Mouse (Mus musculus) left cerebral cortex, postnatal 14 days (tissue): ENCODE measurements at regions not wholly inside any gene's neighbourhood (a gene's known extent, or its start where the extent isn't known, plus 50 kb on each side); places are given as distances from the start of the nearest gene placed in this dataset.

Source experiments
- DNase-seq, 2 experiments: peaks; one replicate each; pipeline ENCODE4 v3.0.0; 2021 to 2022; ENCODE audit warnings: low spot score in 2 of 2, mixed read lengths in 1 of 2
- intact Hi-C: fragments of 180-260 bp; cut with DNase I; formaldehyde crosslinking; loops from one replicate; pipeline ENCODE4 v1.15.1; 2025

- no peak for DNase-seq
- intact Hi-C loops, result no loop called here
Observed at GRCm38 (mm10) chrX:161487691-161488090, 200.4 kb downstream of the Gm15262 start.

DNA sequence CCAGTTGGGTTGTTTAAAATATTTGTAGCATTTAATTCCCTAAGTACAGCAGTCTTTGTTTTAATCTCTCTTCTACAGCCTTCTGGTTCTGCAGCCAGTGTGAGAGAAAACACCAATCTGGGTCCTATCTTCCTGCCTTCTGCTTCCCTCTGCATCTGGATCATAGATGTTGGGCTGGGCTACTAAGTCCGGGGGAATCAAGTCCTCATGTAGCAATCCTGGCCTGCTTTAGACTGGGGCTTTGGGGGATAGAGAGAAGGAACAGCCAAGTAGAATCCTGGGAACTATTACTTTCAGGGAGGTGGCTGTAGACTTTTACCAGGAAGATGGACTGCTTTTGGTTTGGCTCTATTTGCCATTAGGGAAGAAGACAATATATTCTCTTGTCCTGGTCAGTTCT, 205.5 kb upstream of the Rai2 start:
- DNase-seq, result no peak
- intact Hi-C loops, result no loop called here

- intact Hi-C loops, result no loop called here
- DNase-seq, result no peak
Observed at GRCm38 (mm10) chrX:161523432-161524256, 193.2 kb upstream of the Rai2 start.

DNA sequence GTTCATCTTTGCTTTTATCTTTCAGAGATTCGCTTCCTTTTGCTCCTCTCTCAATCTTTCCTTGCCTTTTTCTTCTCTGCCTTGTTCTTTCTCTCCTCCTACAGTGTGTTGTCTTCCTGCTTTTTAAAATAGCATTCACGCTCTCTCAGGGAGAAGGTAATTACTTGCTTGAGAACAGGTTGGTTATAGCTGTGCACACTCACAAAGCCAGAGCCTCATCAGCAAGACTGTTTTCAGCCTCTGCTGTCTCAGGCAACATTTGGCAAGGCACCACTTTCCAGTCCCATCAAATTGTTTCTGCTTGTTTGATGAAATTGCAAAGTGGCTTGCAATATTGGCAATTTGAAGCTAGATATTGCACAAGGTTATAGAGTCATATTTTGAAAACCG, 192.6 kb upstream of the Rai2 start:
- intact Hi-C loops, result no loop called here
- DNase-seq, result no peak

DNA sequence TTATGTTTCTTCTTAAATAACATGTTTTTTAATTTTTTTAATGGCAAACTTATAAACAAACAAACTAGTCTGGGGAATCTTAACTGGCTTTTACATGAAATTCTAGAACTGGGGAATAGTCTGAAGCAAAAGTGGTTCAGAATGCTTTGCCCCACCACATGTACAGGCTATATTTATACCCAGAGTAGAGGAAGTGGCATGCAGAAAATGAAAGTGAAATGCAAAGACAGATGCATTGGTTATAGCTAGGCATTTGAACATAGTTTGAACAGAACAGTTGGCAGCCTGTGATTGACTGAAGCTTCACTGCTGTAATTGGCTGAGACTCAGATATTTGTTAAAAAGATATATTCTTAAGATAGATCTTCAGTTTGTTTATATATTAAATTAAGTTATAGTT, 179.6 kb upstream of the Rai2 start:
- no peak for DNase-seq
- intact Hi-C loops, result no loop called here

DNA sequence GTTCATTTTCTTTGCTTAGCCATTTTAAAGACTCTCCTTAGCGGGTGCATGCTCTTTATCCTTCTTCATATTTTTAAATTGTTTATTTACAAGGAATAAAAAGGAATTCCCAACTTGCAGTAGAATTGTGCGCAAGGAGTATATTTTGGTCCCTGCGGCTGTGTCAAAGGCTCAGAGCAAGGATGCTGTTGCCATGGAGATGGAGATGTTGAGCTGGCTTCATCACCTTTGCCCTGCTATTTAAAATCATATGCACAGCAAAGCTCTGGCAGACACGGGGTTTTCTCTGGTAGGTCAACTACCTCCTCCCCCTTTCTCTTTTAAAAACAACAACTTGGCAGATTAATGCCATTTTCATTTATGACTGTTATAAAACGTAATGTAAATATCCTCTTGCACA, 160.0 kb upstream of the Rai2 start:
- intact Hi-C loops, result no loop called here
- no peak for DNase-seq

DNA sequence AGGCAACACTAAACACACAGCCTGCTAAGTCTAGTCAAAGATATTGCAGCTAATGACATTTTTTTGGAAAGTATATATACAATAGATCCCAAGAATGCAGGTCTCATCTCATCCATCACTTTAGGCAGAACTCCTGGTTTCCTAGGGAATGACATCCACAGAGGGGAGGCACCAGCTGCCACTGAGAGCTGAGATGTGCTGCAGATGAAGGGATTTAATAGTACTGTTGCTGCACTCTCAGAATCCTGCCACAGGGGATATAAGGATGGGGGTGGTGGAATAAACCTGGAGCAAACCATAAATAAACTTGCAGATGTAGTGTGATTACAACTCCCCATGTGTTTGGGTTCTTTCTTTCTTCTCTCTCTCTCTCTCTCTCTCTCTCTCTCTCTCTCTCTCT, 158.4 kb upstream of the Rai2 start:
- DNase-seq, result no peak

GRCm38 (mm10) chrX:161566435-161566834, 150.4 kb upstream of the Rai2 start:
- intact Hi-C loops, result no loop called here
- DNase-seq, result no peak

More for the DNA sequence above, 158.4 kb upstream of the Rai2 start:
- intact Hi-C loops, result no loop called here

DNA sequence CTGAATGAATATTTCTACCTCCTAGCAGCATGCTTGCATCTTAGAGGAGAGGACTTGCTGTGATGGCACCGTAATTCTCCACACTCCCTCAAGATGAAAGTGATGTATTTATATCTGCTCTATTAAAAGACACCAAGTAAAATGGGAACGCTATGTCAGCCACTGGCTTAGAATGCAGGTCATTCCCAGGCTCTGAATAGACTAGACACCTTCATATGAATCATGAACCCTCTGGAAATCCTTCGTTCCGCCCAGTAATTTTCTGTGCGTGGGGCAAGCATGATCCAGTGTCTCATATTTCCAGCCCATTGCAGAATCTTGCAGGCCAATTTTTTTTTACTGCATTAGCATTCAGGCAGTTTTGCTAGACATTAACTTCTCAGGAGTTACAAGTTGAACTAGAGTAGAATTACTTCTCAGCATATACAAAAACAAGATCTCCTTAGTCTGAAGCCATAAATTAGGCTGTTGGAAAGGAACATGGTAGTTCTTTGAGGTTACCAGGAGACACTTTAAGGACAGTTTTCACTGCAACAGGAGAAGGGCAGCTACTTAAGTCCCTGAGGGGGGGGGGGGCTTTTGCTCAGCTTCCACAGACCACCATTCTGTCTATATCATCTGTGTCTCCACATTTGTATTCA, 134.7 kb upstream of the Rai2 start:
- peak in 1 of 2 experiments; percentile 8 for DNase-seq
- intact Hi-C loops, result no loop called here

DNA sequence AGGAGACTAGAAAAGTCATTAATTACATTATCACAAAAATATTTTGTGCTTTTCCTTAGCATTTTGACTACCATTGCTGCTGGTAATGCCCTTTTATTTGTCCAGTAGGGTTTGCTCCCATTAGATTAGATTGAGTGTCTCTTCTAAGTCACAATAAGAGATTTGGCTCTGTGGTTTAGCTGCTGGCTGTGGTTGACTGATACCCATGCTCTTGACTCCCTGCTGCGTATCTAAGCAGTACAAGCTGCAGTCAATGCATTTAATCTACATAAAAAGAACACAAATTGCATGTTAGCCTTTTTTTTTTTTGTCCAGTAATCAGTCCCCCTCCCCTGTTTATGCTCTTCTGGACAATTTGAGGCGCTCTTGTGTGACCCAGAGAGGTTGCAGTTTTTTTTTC, 133.0 kb upstream of the Rai2 start:
- intact Hi-C loops, result no loop called here
- no peak for DNase-seq

DNA sequence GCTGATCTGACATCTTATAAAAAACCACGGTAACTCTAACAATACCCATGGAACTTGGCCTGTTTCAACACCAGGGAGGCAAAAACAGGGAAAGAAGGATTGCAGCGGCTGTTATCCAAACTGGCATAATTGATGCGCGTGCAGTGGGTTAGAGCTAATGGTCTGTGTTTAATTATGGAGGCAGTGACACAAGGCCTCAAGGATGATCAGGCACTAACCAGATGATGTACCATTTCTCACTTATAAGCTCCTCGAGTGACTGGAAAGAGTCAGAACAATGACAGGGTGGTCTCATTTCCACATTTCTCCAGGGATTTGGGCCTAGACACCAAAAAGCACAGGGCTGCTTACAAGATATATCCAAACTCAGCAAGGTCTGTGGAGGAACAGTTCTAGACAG, 83.0 kb upstream of the Rai2 start:
- no peak for DNase-seq
- intact Hi-C loops, result no loop called here

GRCm38 (mm10) chrX:161634342-161634741, 82.5 kb upstream of the Rai2 start:
- DNase-seq, result peak; percentile 4 to 6

GRCm38 (mm10) chrX:161635678-161636077, 81.2 kb upstream of the Rai2 start:
- DNase-seq, result peak; percentile 14 to 18
- intact Hi-C loops, result loop anchor here (5.0 kb wide), 1 partner anchor 147 kb away; no protein-coding TSS in a partner anchor

More at GRCm38 (mm10) chrX:161634342-161634741, 82.5 kb upstream of the Rai2 start:
- intact Hi-C loops, result no loop called here

DNA sequence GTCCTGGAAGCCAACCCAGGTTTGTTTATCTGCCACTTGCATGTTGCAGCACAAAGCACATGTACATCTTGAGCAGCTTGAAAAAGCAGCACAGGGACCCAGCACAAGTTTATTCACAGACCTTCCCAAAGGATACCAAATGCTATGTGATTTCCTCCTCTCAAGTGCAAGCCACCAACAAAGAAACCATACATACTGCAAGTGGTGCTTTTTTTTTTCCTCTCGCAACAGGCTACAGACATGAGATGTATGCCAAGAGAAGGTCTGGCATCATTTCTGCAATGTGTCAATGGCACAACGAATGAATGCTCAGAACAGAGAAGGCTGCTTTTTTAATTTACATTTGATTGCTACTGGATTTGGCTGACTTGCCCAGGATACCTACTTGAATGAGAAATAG, 63.8 kb upstream of the Rai2 start:
- intact Hi-C loops, result no loop called here

DNA sequence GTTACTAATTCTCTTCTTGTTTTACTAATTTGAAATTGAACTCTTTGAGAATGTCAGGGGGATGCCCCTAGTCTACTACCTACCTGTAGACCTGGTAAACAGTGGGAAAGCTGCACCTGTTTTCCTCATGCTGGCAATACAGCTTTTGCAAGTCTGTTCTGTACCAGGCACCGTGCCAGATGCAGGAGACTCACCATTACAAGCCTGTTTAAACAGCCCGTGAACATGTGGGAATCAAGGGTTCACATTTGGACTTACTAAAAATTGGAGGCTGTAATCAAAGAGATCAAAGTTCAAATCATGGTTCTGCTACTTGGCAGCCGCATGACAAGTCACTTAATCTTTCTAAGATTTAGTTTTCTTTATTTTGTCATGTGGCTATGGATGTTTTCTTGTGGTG, 56.8 kb upstream of the Rai2 start:
- no peak for DNase-seq

More for the DNA sequence above, 63.8 kb upstream of the Rai2 start:
- no peak for DNase-seq

GRCm38 (mm10) chrX:161661936-161662335, 54.9 kb upstream of the Rai2 start:
- no peak for DNase-seq
- intact Hi-C loops, result no loop called here

More for the DNA sequence above, 56.8 kb upstream of the Rai2 start:
- intact Hi-C loops, result no loop called here
